Mouse (Mus musculus): ENCODE results near the gene Klhdc8a.

- TF ChIP-seq CTCF (IDR thresholded peaks at IDR 0.05; ENCODE audit: insufficient read depth, low read depth, low read length), result no peak
- TF ChIP-seq POLR2A (IDR thresholded peaks at IDR 0.05; ENCODE audit: insufficient read depth, low read depth, low read length), result no peak
Measured at GRCm38 (mm10) chr1:132317413-132317812, 19.0 kb downstream of the Klhdc8a start.

Measured in olfactory bulb, adult 2 months (tissue).